Mouse (Mus musculus) thymus, adult 2 months (tissue): ENCODE measurements around the gene Col25a1.

Experiments
- CTCF ChIP-seq: fragments of 200-500 bp; IDR thresholded peaks from 2 replicates; pipeline ENCODE4 v1.5.1; 2012; ENCODE audit warnings: mild to moderate bottlenecking, control low read depth, low read length, moderate library complexity, borderline replicate concordance; ENCODE audit not compliant: control insufficient read depth, poor library complexity, insufficient read depth; ENCODE audit errors: extremely low read depth
- POLR2A ChIP-seq: fragments of 200-500 bp; IDR thresholded peaks from 2 replicates; pipeline ENCODE4 v1.6.1; 2012; ENCODE audit warnings: mild to moderate bottlenecking, low read length, control low read depth, moderate library complexity; ENCODE audit not compliant: control insufficient read depth, poor library complexity, insufficient read depth; ENCODE audit errors: extremely low read depth

GRCm38 (mm10) chr3:130304827-130305226 is 173.5 kb downstream of the Col25a1 start:
- TF ChIP-seq POLR2A: no peak
- no peak for TF ChIP-seq CTCF
